In genomic region chr8:34732362-34732761, GRCm38 (mm10) we compare ENCODE assay signal across 25 mouse cellular contexts.
DNase-seq lines count a peak whose midpoint lies in the region; ATAC-seq lines count a peak whose summit lies in the region.
"Had no signal": no experiment of that assay in that cellular context is flagged by ENCODE, and none has a peak within 500 bp of the region (broad histone marks: within the 10 kb centered on the region; RNA-seq: fewer than 3 reads in every experiment).

No protein-coding gene starts in this region.

- H3K27me3 ChIP-seq in midbrain, embryonic 11.5 days (ENCODE audit: control insufficient read depth, insufficient read depth, low read length): no peaks in the 10 kb centered on the region
- H3K27me3 ChIP-seq: hindbrain, embryonic 13.5 days; intestine, embryonic 15.5 days; limb, embryonic 12.5 days; neural tube, embryonic 15.5 days; Patski had no signal

- 15% methylated on average over 1 of the region's 1 CpGs for WGBS in midbrain, embryonic 11.5 days

- peak; percentile 67 to 75 for ATAC-seq in hematopoietic stem cell, adult 5-6 weeks (replicated peaks in 1 of 2; ENCODE audit: insufficient read depth in 1 of 2, low FRiP score in 2 of 2, low TSS enrichment in 1 of 2, low read depth in 1 of 2, poor library complexity in 2 of 2, severe bottlenecking in 2 of 2)
- peak; percentile 88 for ATAC-seq in neutrophil, adult 5-6 weeks (ENCODE audit: extremely low read depth, insufficient number of reproducible peaks, low FRiP score, poor library complexity, severe bottlenecking)
- no peak for ATAC-seq in midbrain, embryonic 11.5 days (ENCODE audit: low FRiP score)
- ATAC-seq: intestine, embryonic 15.5 days; liver, embryonic 12.5 days; Patski had no signal

- no peak overlapping the region for H3K27ac ChIP-seq in midbrain, embryonic 11.5 days (ENCODE audit: low read depth, low read length)
- H3K27ac ChIP-seq: gastrocnemius, adult 2 months; hindbrain, embryonic 13.5 days; intestine, embryonic 15.5 days; limb, embryonic 12.5 days; liver, embryonic 12.5 days; neural tube, embryonic 15.5 days had no signal

- peak; percentile 6 for DNase-seq in lung, postnatal 36 days
- DNase-seq in lung, adult 18-20 months: no peak
- DNase-seq in CD4-positive, CD25-positive, alpha-beta regulatory T cell, adult 2 months (ENCODE audit: low read depth, low spot score): peak; percentile 59
- no peak for DNase-seq in urinary bladder, postnatal 4 days (ENCODE audit: low spot score in 2 of 2)
- no peak for DNase-seq in midbrain, embryonic 11.5 days (ENCODE audit: low spot score, missing footprints)
- DNase-seq in layer of hippocampus, postnatal 36 days: no peak
- DNase-seq: adrenal gland, adult 2 months; gastrocnemius, adult 2 months; heart, adult 18-20 months; heart, postnatal 10 days; kidney, adult 9 months; kidney, postnatal 14 days; lung, adult 2 months; lung, postnatal 4 days; thymus, postnatal 36 days had no signal

- no peak overlapping the region for H3K4me2 ChIP-seq in midbrain, embryonic 11.5 days
- H3K4me2 ChIP-seq: intestine, embryonic 15.5 days; liver, embryonic 12.5 days had no signal

- H3K9me3 ChIP-seq in midbrain, embryonic 11.5 days (ENCODE audit: control insufficient read depth, low read length): no peaks in the 10 kb centered on the region
- H3K9me3 ChIP-seq: heart, embryonic 12.5 days; hindbrain, embryonic 13.5 days; intestine, embryonic 15.5 days; limb, embryonic 12.5 days; liver, embryonic 12.5 days; midbrain, embryonic 10.5 days; neural tube, embryonic 15.5 days had no signal

- H3K36me3 ChIP-seq in midbrain, embryonic 11.5 days (ENCODE audit: control insufficient read depth, insufficient read depth, low read length): no peaks in the 10 kb centered on the region
- H3K36me3 ChIP-seq: heart, embryonic 12.5 days; hindbrain, embryonic 13.5 days; intestine, embryonic 15.5 days; limb, embryonic 12.5 days; liver, embryonic 12.5 days; midbrain, embryonic 10.5 days; neural tube, embryonic 15.5 days had no signal

- H3K4me3 ChIP-seq in midbrain, embryonic 11.5 days (ENCODE audit: low read depth, low read length): no peak overlapping the region
- H3K4me3 ChIP-seq: gastrocnemius, adult 2 months; heart, embryonic 12.5 days; hindbrain, embryonic 13.5 days; intestine, embryonic 15.5 days; limb, embryonic 12.5 days; liver, embryonic 12.5 days; midbrain, embryonic 10.5 days; neural tube, embryonic 15.5 days had no signal

- H3K4me1 ChIP-seq in midbrain, embryonic 11.5 days (ENCODE audit: control insufficient read depth, insufficient read depth, low read length): peaks cover 9% of the 10 kb centered on the region; the same call in 1 of the 2 replicates
- H3K4me1 ChIP-seq: intestine, embryonic 15.5 days; limb, embryonic 12.5 days; liver, embryonic 12.5 days; neural tube, embryonic 15.5 days had no signal

- H3K9ac ChIP-seq in midbrain, embryonic 11.5 days (ENCODE audit: low read length): no peak overlapping the region
- H3K9ac ChIP-seq: heart, embryonic 12.5 days; hindbrain, embryonic 13.5 days; intestine, embryonic 15.5 days; limb, embryonic 12.5 days; liver, embryonic 12.5 days; neural tube, embryonic 15.5 days had no signal

Comparison
In these comparisons a context has a peak if more than half of its experiments do, and no peak if none do; other contexts are left out.
1. DNase-seq: peak in lung, postnatal 36 days (single experiment) and CD4-positive, CD25-positive, alpha-beta regulatory T cell, adult 2 months (single experiment); none in lung, adult 18-20 months (0 of 2), urinary bladder, postnatal 4 days (0 of 2), midbrain, embryonic 11.5 days (single experiment) and layer of hippocampus, postnatal 36 days (0 of 2).